Mouse (Mus musculus): ENCODE data around the gene Iqschfp. TPM values are rescaled to one million over a fixed set of nuclear protein-coding genes. Genes with fewer than 3 reads are reported as not detected.

Iqschfp gene
- polyA plus RNA-seq, 1 experiment, result 1.1 TPM

DNA sequence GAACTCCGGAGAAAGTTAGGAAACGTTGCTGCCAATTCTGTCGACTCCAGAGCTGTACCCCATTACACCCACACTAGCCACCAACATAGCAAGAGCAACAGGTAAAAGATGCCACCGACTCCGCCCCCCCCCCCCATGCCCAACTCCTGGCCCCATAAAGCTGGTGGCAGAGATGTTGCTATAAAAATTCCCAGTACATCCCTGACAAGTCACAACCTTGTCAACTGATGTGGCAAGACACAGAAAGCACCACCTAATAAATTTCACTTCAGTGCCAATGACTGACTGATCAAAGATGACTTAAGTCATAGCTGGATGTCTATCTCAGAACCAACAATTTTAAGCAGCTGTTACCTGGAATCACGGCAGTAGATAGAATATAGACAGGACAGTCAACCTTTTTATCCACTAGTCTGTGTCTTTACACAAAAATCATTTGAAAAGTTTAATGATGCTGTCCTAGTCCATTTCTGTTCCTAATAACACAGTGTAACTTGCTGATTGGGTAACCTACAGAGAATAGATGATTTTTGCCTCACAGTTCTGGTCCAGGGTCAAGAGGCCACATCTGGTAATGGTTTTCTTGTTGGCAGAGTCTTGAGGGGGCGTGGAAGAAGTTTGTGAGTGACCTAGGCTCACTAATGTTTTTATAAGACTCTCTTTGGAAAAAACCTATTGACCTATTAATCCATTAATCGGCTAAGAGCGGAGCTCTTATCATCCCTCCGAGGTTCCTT, 561.9 kb downstream of the Iqschfp start:
- H3K27me3 ChIP-seq (ENCODE audit: control insufficient read depth, insufficient read depth, low read length), result no peaks in the 10 kb centered on the region
- no peak overlapping the region for H3K27ac ChIP-seq (ENCODE audit: control insufficient read depth, insufficient read depth, low read depth, low read length)
- H3K4me3 ChIP-seq (ENCODE audit: control insufficient read depth, low read depth, low read length), result no peak overlapping the region

DNA sequence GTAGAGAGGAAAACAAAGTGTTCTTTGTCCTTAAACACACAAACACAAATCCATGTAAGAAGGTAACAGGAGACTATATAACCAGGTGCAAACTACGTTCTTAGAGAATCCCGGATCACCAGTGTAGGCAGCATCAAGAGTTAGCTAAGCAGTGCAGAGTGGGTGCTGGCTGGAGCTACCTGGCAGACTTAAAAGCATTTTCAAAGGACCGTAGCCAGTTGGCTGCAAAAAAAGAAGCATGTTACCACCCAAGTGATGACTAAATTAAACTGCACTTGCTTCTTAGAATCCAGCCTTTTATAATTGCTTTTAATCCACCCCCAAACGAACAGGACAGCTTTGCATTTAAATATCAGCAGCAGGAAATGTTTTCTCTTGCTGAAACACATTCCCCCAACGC, 574.6 kb downstream of the Iqschfp start:
- Histone ChIP-seq H3K27ac (ENCODE audit: control insufficient read depth, insufficient read depth, low read depth, low read length) (no peak overlapping the region), H3K27me3 (ENCODE audit: control insufficient read depth, insufficient read depth, low read length) (no peaks in the 10 kb centered on the region), H3K4me1 (ENCODE audit: control insufficient read depth, insufficient read depth, low read length) (no peaks in the 10 kb centered on the region), H3K4me3 (ENCODE audit: control insufficient read depth, low read depth, low read length) (no peak overlapping the region), H3K36me3 (ENCODE audit: control insufficient read depth, insufficient read depth, low read length) (no peaks in the 10 kb centered on the region)
- no peak for TF ChIP-seq POLR2A (IDR thresholded peaks at IDR 0.05; ENCODE audit: control insufficient read depth, low read depth, low read length)
- TF ChIP-seq CTCF (IDR thresholded peaks at IDR 0.05; ENCODE audit: control insufficient read depth, insufficient read depth, insufficient replicate concordance, low read depth, low read length), result no peak

More for the DNA sequence above, 561.9 kb downstream of the Iqschfp start:
- no peaks in the 10 kb centered on the region for H3K4me1 ChIP-seq (ENCODE audit: control insufficient read depth, insufficient read depth, low read length)
- TF ChIP-seq CTCF (IDR thresholded peaks at IDR 0.05; ENCODE audit: control insufficient read depth, insufficient read depth, insufficient replicate concordance, low read depth, low read length) (no peak), POLR2A (IDR thresholded peaks at IDR 0.05; ENCODE audit: control insufficient read depth, low read depth, low read length) (no peak)
- no peaks in the 10 kb centered on the region for H3K36me3 ChIP-seq (ENCODE audit: control insufficient read depth, insufficient read depth, low read length)

- Histone ChIP-seq H3K4me3 (ENCODE audit: control insufficient read depth, low read depth, low read length) (no peak overlapping the region), H3K27me3 (ENCODE audit: control insufficient read depth, insufficient read depth, low read length) (no peaks in the 10 kb centered on the region), H3K36me3 (ENCODE audit: control insufficient read depth, insufficient read depth, low read length) (no peaks in the 10 kb centered on the region), H3K4me1 (ENCODE audit: control insufficient read depth, insufficient read depth, low read length) (no peaks in the 10 kb centered on the region), H3K27ac (ENCODE audit: control insufficient read depth, insufficient read depth, low read depth, low read length) (no peak overlapping the region)
- no peak for TF ChIP-seq CTCF (IDR thresholded peaks at IDR 0.05; ENCODE audit: control insufficient read depth, insufficient read depth, insufficient replicate concordance, low read depth, low read length)
- no peak for TF ChIP-seq POLR2A (IDR thresholded peaks at IDR 0.05; ENCODE audit: control insufficient read depth, low read depth, low read length)
These were observed 576.1 kb downstream of the Iqschfp start for GRCm38 (mm10) chr3:68467941-68468687.

GRCm38 (mm10) chr3:68469643-68470042, 577.6 kb downstream of the Iqschfp start:
- no peaks in the 10 kb centered on the region for H3K36me3 ChIP-seq (ENCODE audit: control insufficient read depth, insufficient read depth, low read length)
- no peak for TF ChIP-seq CTCF (IDR thresholded peaks at IDR 0.05; ENCODE audit: control insufficient read depth, insufficient read depth, insufficient replicate concordance, low read depth, low read length)
- no peak for TF ChIP-seq POLR2A (IDR thresholded peaks at IDR 0.05; ENCODE audit: control insufficient read depth, low read depth, low read length)
- no peak overlapping the region for H3K27ac ChIP-seq (ENCODE audit: control insufficient read depth, insufficient read depth, low read depth, low read length)
- H3K4me1 ChIP-seq (ENCODE audit: control insufficient read depth, insufficient read depth, low read length), result no peaks in the 10 kb centered on the region
- H3K4me3 ChIP-seq (ENCODE audit: control insufficient read depth, low read depth, low read length), result no peak overlapping the region
- no peaks in the 10 kb centered on the region for H3K27me3 ChIP-seq (ENCODE audit: control insufficient read depth, insufficient read depth, low read length)

GRCm38 (mm10) chr3:68470061-68470460, 578.0 kb downstream of the Iqschfp start:
- Histone ChIP-seq H3K27me3 (ENCODE audit: control insufficient read depth, insufficient read depth, low read length) (no peaks in the 10 kb centered on the region), H3K4me1 (ENCODE audit: control insufficient read depth, insufficient read depth, low read length) (no peaks in the 10 kb centered on the region), H3K27ac (ENCODE audit: control insufficient read depth, insufficient read depth, low read depth, low read length) (no peak overlapping the region), H3K36me3 (ENCODE audit: control insufficient read depth, insufficient read depth, low read length) (no peaks in the 10 kb centered on the region), H3K4me3 (ENCODE audit: control insufficient read depth, low read depth, low read length) (no peak overlapping the region)
- TF ChIP-seq CTCF (IDR thresholded peaks at IDR 0.05; ENCODE audit: control insufficient read depth, insufficient read depth, insufficient replicate concordance, low read depth, low read length) (no peak), POLR2A (IDR thresholded peaks at IDR 0.05; ENCODE audit: control insufficient read depth, low read depth, low read length) (no peak)

- Histone ChIP-seq H3K4me3 (ENCODE audit: control insufficient read depth, low read depth, low read length) (no peak overlapping the region), H3K36me3 (ENCODE audit: control insufficient read depth, insufficient read depth, low read length) (no peaks in the 10 kb centered on the region), H3K4me1 (ENCODE audit: control insufficient read depth, insufficient read depth, low read length) (no peaks in the 10 kb centered on the region), H3K27ac (ENCODE audit: control insufficient read depth, insufficient read depth, low read depth, low read length) (no peak overlapping the region), H3K27me3 (ENCODE audit: control insufficient read depth, insufficient read depth, low read length) (no peaks in the 10 kb centered on the region)
- no peak for TF ChIP-seq POLR2A (IDR thresholded peaks at IDR 0.05; ENCODE audit: control insufficient read depth, low read depth, low read length)
- TF ChIP-seq CTCF (IDR thresholded peaks at IDR 0.05; ENCODE audit: control insufficient read depth, insufficient read depth, insufficient replicate concordance, low read depth, low read length), result no peak
These were observed 578.6 kb downstream of the Iqschfp start for GRCm38 (mm10) chr3:68470622-68471021.

DNA sequence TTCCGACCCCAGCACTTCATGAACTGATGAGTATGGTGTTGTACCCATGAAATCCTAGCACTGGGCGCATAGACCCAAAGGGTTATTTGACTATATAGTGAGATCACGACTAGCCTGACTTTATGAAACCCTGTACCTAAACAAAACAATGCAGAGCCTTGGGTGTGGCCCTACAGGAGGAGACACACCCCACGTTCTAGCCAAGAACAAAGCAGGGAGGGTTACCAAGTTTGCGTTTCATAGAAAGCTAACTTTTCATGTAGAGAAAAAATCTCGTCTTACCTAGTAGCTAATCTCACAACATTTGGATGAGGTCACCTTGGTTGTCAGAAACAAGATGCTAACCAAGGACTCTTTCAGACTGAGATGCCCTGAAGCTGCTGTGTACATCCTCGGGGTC, 584.3 kb downstream of the Iqschfp start:
- no peaks in the 10 kb centered on the region for H3K4me1 ChIP-seq (ENCODE audit: control insufficient read depth, insufficient read depth, low read length)
- TF ChIP-seq CTCF (IDR thresholded peaks at IDR 0.05; ENCODE audit: control insufficient read depth, insufficient read depth, insufficient replicate concordance, low read depth, low read length) (no peak), POLR2A (IDR thresholded peaks at IDR 0.05; ENCODE audit: control insufficient read depth, low read depth, low read length) (no peak)
- no peaks in the 10 kb centered on the region for H3K27me3 ChIP-seq (ENCODE audit: control insufficient read depth, insufficient read depth, low read length)
- no peaks in the 10 kb centered on the region for H3K36me3 ChIP-seq (ENCODE audit: control insufficient read depth, insufficient read depth, low read length)
- no peak overlapping the region for H3K4me3 ChIP-seq (ENCODE audit: control insufficient read depth, low read depth, low read length)
- H3K27ac ChIP-seq (ENCODE audit: control insufficient read depth, insufficient read depth, low read depth, low read length), result no peak overlapping the region
